Mouse (Mus musculus) testis, adult 2 months (tissue): Measurements from ENCODE around the gene Mab21l1.

Experiments used
- CTCF ChIP-seq: fragments of 200-500 bp; IDR thresholded peaks from 2 replicates; pipeline ENCODE4 v1.5.1; 2012; ENCODE audit warnings: low read depth, mild to moderate bottlenecking, inconsistent platforms, low read length, moderate library complexity; ENCODE audit not compliant: control insufficient read depth, insufficient read depth, insufficient replicate concordance
- POLR2A ChIP-seq: fragments of 200-500 bp; IDR thresholded peaks from 2 replicates; pipeline ENCODE4 v1.6.1; 2012; ENCODE audit warnings: low read depth, mild to moderate bottlenecking, inconsistent platforms, low read length, moderate library complexity; ENCODE audit not compliant: control insufficient read depth

GRCm38 (mm10) chr3:55775245-55775644 lies 7.1 kb upstream of the Mab21l1 start:
- TF ChIP-seq POLR2A (no peak), CTCF (no peak)
